Mouse (Mus musculus) testis, adult 2 months (tissue): ENCODE data around the gene Minos1.

Experiments
- CTCF ChIP-seq: fragments of 200-500 bp; IDR thresholded peaks from 2 replicates; pipeline ENCODE4 v1.5.1; 2012; ENCODE audit warnings: low read depth, mild to moderate bottlenecking, inconsistent platforms, low read length, moderate library complexity; ENCODE audit not compliant: control insufficient read depth, insufficient read depth, insufficient replicate concordance
- POLR2A ChIP-seq: fragments of 200-500 bp; IDR thresholded peaks from 2 replicates; pipeline ENCODE4 v1.6.1; 2012; ENCODE audit warnings: low read depth, mild to moderate bottlenecking, inconsistent platforms, low read length, moderate library complexity; ENCODE audit not compliant: control insufficient read depth

GRCm38 (mm10) chr4:139090303-139090940 is 40.5 kb downstream of the Minos1 start:
- TF ChIP-seq CTCF (no peak), POLR2A (no peak)
